ENCODE assay signal across 8 mouse cellular contexts in genomic region chr1:128592961-128593501, GRCm38 (mm10). TPM values are rescaled to one million over a fixed set of nuclear protein-coding genes. Genes with fewer than 3 reads are reported as not detected.
A peak's percentile ranks its signal among the peaks of the same experiment; 100 is the strongest.
DNase-seq lines count a peak whose midpoint lies in the region; ATAC-seq and TF ChIP-seq lines count a peak whose summit lies in the region.

No protein-coding gene starts in this region.

- peaks cover 65% of the 10 kb centered on the region for H3K4me1 ChIP-seq in E14TG2a.4 (replicated peaks; ENCODE audit: low read depth, low read length)
- peaks cover 54% of the 10 kb centered on the region for H3K4me1 ChIP-seq in forebrain, embryonic 15.5 days

- DNase-seq in adrenal gland, adult 2 months, result peak; percentile 48
- peak; percentile 46 for DNase-seq in heart, postnatal 4 days
- peak; percentile 40 for DNase-seq in left cerebral cortex, adult 11 months (ENCODE audit: low spot score)
- DNase-seq in lung, postnatal 25 days (ENCODE audit: low spot score), result peak; percentile 57
- peak; percentile 66 for DNase-seq in right cerebral cortex, postnatal 14 days

- peak overlapping the region; percentile 77 for H3K9ac ChIP-seq in forebrain, embryonic 15.5 days (replicated peaks)

- H3K4me3 ChIP-seq in E14TG2a.4 (replicated peaks; ENCODE audit: low read length), result peak overlapping the region; percentile 76
- peak overlapping the region; percentile 72 for H3K4me3 ChIP-seq in forebrain, embryonic 15.5 days

- peak overlapping the region; percentile 93 for H3K4me2 ChIP-seq in forebrain, embryonic 15.5 days (replicated peaks)

- H3K27ac ChIP-seq in forebrain, embryonic 15.5 days (replicated peaks), result peak overlapping the region; percentile 87

- peaks cover 58% of the 10 kb centered on the region for H3K27me3 ChIP-seq in E14TG2a.4 (ENCODE audit: insufficient read depth, low read length)
- H3K27me3 ChIP-seq in forebrain, embryonic 15.5 days, result no peaks in the 10 kb centered on the region

- no peak for TF ChIP-seq CTCF in E14TG2a.4 (conservative IDR thresholded peaks at IDR 0.05; ENCODE audit: low read length)

- peaks cover 6% of the 10 kb centered on the region; the same call in 1 of the 2 replicates for H3K36me3 ChIP-seq in E14TG2a.4 (ENCODE audit: insufficient read depth, low read length)
- H3K36me3 ChIP-seq in forebrain, embryonic 15.5 days, result peaks cover 7% of the 10 kb centered on the region

- peak; percentile 70 for ATAC-seq in forebrain, embryonic 15.5 days (replicated peaks)
- ATAC-seq in monocyte, adult 5-6 weeks (replicated peaks; ENCODE audit: insufficient number of reproducible peaks, low FRiP score, low TSS enrichment, poor library complexity, severe bottlenecking), result no peak

- under 1% methylated on average over 23 of the region's 24 CpGs for WGBS in forebrain, embryonic 15.5 days

- H3K9me3 ChIP-seq in E14TG2a.4 (ENCODE audit: low read length), result no peaks in the 10 kb centered on the region
- H3K9me3 ChIP-seq in forebrain, embryonic 15.5 days, result no peaks in the 10 kb centered on the region

RNA-seq across cellular contexts. Expression of gene Cxcr4, which starts 0.9 kb away (rescaled TPM):
- 10 to 100 TPM; 18.4 to 36.7 TPM for total RNA-seq in adrenal gland, adult 2 months (2021)
- polyA plus RNA-seq in adrenal gland, adult 2 months (2012; rRNA removed), result 41.9 and 88.3 TPM in 2 replicates
- polyA plus RNA-seq in forebrain, embryonic 15.5 days (2015; fragmentation: Nextera tagmentation; extraction: Ambion mirVana), result 10.7 and 11.0 TPM in 2 replicates
- 10 to 100 TPM in 1 of 2 experiments, 1 to 10 TPM in 1; 8.3 to 10.8 TPM for total RNA-seq in heart, postnatal 4 days (2021)
- 403 to 572 TPM (median 502 TPM) in 3 replicates for total RNA-seq in monocyte, adult 5-6 weeks (2017)

Comparison
In these comparisons a context has a peak if more than half of its experiments do, and no peak if none do; other contexts are left out.
1. RNA of gene Cxcr4, which starts 0.9 kb away (total RNA-seq): 403 to 572 TPM in monocyte, adult 5-6 weeks; 18.4 to 36.7 TPM in adrenal gland, adult 2 months and 8.3 to 10.8 TPM in heart, postnatal 4 days; every median in the first group is over 10 times any median in the second.
2. Peak in every context shown above with its lines, with median percentiles within 50 percentile points of each other: DNase-seq.